Mouse (Mus musculus) cerebellum, adult 2 months (tissue): ENCODE results near the gene Tns1.

Experiments
- CTCF ChIP-seq: fragments of 200-500 bp; IDR thresholded peaks from 2 replicates; pipeline ENCODE4 v1.5.1; 2011; ENCODE audit warnings: low read depth, mild to moderate bottlenecking, control low read depth, low read length, moderate library complexity, borderline replicate concordance; ENCODE audit not compliant: insufficient read depth
- POLR2A ChIP-seq: fragments of 200-500 bp; IDR thresholded peaks from 2 replicates; pipeline ENCODE4 v1.6.1; 2011; ENCODE audit warnings: low read length, control low read depth, borderline replicate concordance; ENCODE audit not compliant: insufficient read depth

GRCm38 (mm10) chr1:73959344-73959743 is 164.9 kb downstream of the Tns1 start:
- TF ChIP-seq CTCF (no peak), POLR2A (no peak)
